Mouse (Mus musculus): Measurements from ENCODE around the gene Tll2.

- TF ChIP-seq MYOD1 (IDR thresholded peaks at IDR 0.05; ENCODE audit: control insufficient read depth, insufficient read length, low read depth), result no peak
- TF ChIP-seq CTCF (IDR thresholded peaks at IDR 0.05; ENCODE audit: control insufficient read depth, insufficient read depth, insufficient read length), result no peak
- TF ChIP-seq CEBPB (IDR thresholded peaks at IDR 0.05; ENCODE audit: low read depth), result no peak
- TF ChIP-seq MAX (IDR thresholded peaks at IDR 0.05), result no peak
- no peak for TF ChIP-seq MYOG (IDR thresholded peaks at IDR 0.05; ENCODE audit: control insufficient read depth, extremely low read depth, insufficient read length)
- no peak for TF ChIP-seq USF1 (IDR thresholded peaks at IDR 0.05; ENCODE audit: low read depth)
Measured at GRCm38 (mm10) chr19:41104922-41105321, 101.7 kb downstream of the Tll2 start.

Measured in C2C12 (cell line).